Mouse (Mus musculus): Measurements from ENCODE around the gene Slfn8. TPM values are rescaled to one million over a fixed set of nuclear protein-coding genes. Genes with fewer than 3 reads are reported as not detected.

The Slfn8 gene
- total RNA-seq, 2 experiments from 2014 or later = 0.34 to 0.39 TPM

Small RNA genes within 50 kb of the gene (microRNA-seq; reads per million reads assigned to microRNA genes)
- not detected for gene Gm27598
- not detected for gene Mir7679

Other genes starting within 250 kb of the Slfn8 start
- 10 to 100 TPM; 18.6 to 24.9 TPM for gene Lig3, start 239.7 kb downstream of the Slfn8 start, total RNA-seq (2021)
- gene Rffl, start 149.6 kb downstream of the Slfn8 start, total RNA-seq (2021) = 10 to 100 TPM in 1 of 2 experiments, 1 to 10 TPM in 1; 9.2 to 10.3 TPM
- 10 to 100 TPM; 18.0 to 21.0 TPM for gene Rad51d, start 130.2 kb downstream of the Slfn8 start, total RNA-seq (2021)
- not detected for gene Fndc8, start 128.7 kb downstream of the Slfn8 start, total RNA-seq (2021)
- gene Nle1, start 112.4 kb downstream of the Slfn8 start, total RNA-seq (2021) = 10 to 100 TPM; 30.6 to 44.8 TPM
- gene Unc45b, start 110.3 kb downstream of the Slfn8 start, total RNA-seq (2021) = 1 to 10 TPM; 1.2 to 2.3 TPM
- 1 to 10 TPM; 4.1 to 4.3 TPM for gene Slfn5, start 69.5 kb downstream of the Slfn8 start, total RNA-seq (2021)
- under 1 TPM; 0.30 to 0.36 TPM for gene Slfn9, start 29.0 kb downstream of the Slfn8 start, total RNA-seq (2021)
- 1 to 10 TPM; 1.1 to 1.8 TPM for gene Slfn2, start 44.3 kb upstream of the Slfn8 start, total RNA-seq (2021)
- gene Slfn1, start 96.0 kb upstream of the Slfn8 start, total RNA-seq (2021) = not detected
- gene Slfn4, start 154.4 kb upstream of the Slfn8 start, total RNA-seq (2021) = not detected
- 1 to 10 TPM in 1 of 2 experiments, under 1 TPM in 1; 0.37 to 1.0 TPM for gene Slfn3, start 170.5 kb upstream of the Slfn8 start, total RNA-seq (2021)

All from left cerebral cortex, postnatal 36 days (tissue).